Mouse (Mus musculus) layer of hippocampus, adult 8-10 months (tissue): ENCODE results near the gene Cdh18. TPM values are rescaled to one million over a fixed set of nuclear protein-coding genes. Genes with fewer than 3 reads are reported as not detected.
"Not testable (repeated sequence)": the region's sequence is repeated elsewhere in the genome, so short reads cannot be mapped to it uniquely, and the experiment has no call there.

Experiments
- DNase-seq, 2 experiments: peaks; one replicate each; pipeline ENCODE4 v3.0.0; 2022; ENCODE audit warnings: low spot score in 2 of 2
- total RNA-seq, 4 experiments: library from RNA; stranded (reverse); gene quantifications; 2 replicates each; pipeline ENCODE4 v1.2.4; 2022

The Cdh18 gene
- total RNA-seq: 10 to 100 TPM; 12.5 to 14.4 (median 13.5) TPM

- DNase-seq: no peak
Observed at GRCm38 (mm10) chr15:22548711-22549271, at the start of gene Cdh18. Gene Cdh18, plus strand, starts transcription at chr15:22549022.

GRCm38 (mm10) chr15:22511271-22511670, 37.6 kb upstream of the Cdh18 start:
- DNase-seq: no peak

- no peak for DNase-seq
Observed at GRCm38 (mm10) chr15:22535828-22536227, 13.0 kb upstream of the Cdh18 start.

- DNase-seq: no peak
Observed at GRCm38 (mm10) chr15:22577974-22578616, 29.3 kb downstream of the Cdh18 start.

- no peak for DNase-seq
Observed at GRCm38 (mm10) chr15:22578617-22578990, 29.8 kb downstream of the Cdh18 start.

GRCm38 (mm10) chr15:22584667-22585066, 35.8 kb downstream of the Cdh18 start:
- no peak for DNase-seq

GRCm38 (mm10) chr15:22716376-22716775, 167.6 kb downstream of the Cdh18 start:
- DNase-seq: no peak

GRCm38 (mm10) chr15:22717681-22718080, 168.9 kb downstream of the Cdh18 start:
- DNase-seq: no peak

GRCm38 (mm10) chr15:22726574-22726973, 177.8 kb downstream of the Cdh18 start:
- DNase-seq: no peak

GRCm38 (mm10) chr15:22733039-22733438, 184.2 kb downstream of the Cdh18 start:
- no peak for DNase-seq

- DNase-seq: no peak
Observed at GRCm38 (mm10) chr15:22736165-22736564, 187.3 kb downstream of the Cdh18 start.

GRCm38 (mm10) chr15:22761257-22761656, 212.4 kb downstream of the Cdh18 start:
- not testable (repeated sequence) for DNase-seq

- DNase-seq: not testable (repeated sequence)
Observed at GRCm38 (mm10) chr15:22766591-22766990, 217.8 kb downstream of the Cdh18 start.

GRCm38 (mm10) chr15:22776346-22776745, 227.5 kb downstream of the Cdh18 start:
- DNase-seq: no peak

- DNase-seq: no peak
Observed at GRCm38 (mm10) chr15:22789696-22790095, 240.9 kb downstream of the Cdh18 start.

GRCm38 (mm10) chr15:22791791-22792190, 243.0 kb downstream of the Cdh18 start:
- DNase-seq: no peak

GRCm38 (mm10) chr15:22833127-22833526, 284.3 kb downstream of the Cdh18 start:
- no peak for DNase-seq

- DNase-seq: no peak
Observed at GRCm38 (mm10) chr15:22837173-22837572, 288.4 kb downstream of the Cdh18 start.

GRCm38 (mm10) chr15:22857704-22858103, 308.9 kb downstream of the Cdh18 start:
- DNase-seq: no peak

- DNase-seq: no peak
Observed at GRCm38 (mm10) chr15:22870679-22871078, 321.9 kb downstream of the Cdh18 start.

- no peak for DNase-seq
Observed at GRCm38 (mm10) chr15:22897724-22898123, 348.9 kb downstream of the Cdh18 start.

GRCm38 (mm10) chr15:22898208-22898607, 349.4 kb downstream of the Cdh18 start:
- no peak for DNase-seq

- peak; percentile 69 to 70 for DNase-seq
Observed at GRCm38 (mm10) chr15:22914444-22914843, 365.6 kb downstream of the Cdh18 start.
